Mouse (Mus musculus) forebrain, embryonic 14.5 days (tissue): Measurements from ENCODE around the gene Mgat5. TPM values are rescaled to one million over a fixed set of nuclear protein-coding genes. Genes with fewer than 3 reads are reported as not detected.
A peak's percentile ranks its signal among the peaks of the same experiment; 100 is the strongest.

Experiments
- ATAC-seq: fragments of 200-750 bp; cut with Nextera tagmentation; 2 replicates; pipeline ENCODE4 v1.8.0; 2017; ENCODE audit warnings: mild to moderate bottlenecking, moderate library complexity
- DNase-seq: peaks from one replicate; pipeline ENCODE4 v3.0.0-alpha.2; 2015; ENCODE audit warnings: low spot score
- H3K27ac ChIP-seq: fragments of 300-500 bp; sonication (generic); 2 replicates; pipeline ENCODE4 v1.5.1; 2014; ENCODE audit warnings: low read depth, mild to moderate bottlenecking, control low read depth, low read length, moderate library complexity
- H3K27me3 ChIP-seq: fragments of 300-500 bp; sonication (generic); replicated peaks from 2 replicates; pipeline ENCODE4 v1.6.1; 2014; ENCODE audit warnings: low read length, control low read depth, mixed read lengths; ENCODE audit not compliant: control insufficient read depth, insufficient read depth
- H3K36me3 ChIP-seq: fragments of 300-500 bp; sonication (generic); 2 replicates; pipeline ENCODE4 v1.6.1; 2014; ENCODE audit warnings: low read length, control low read depth; ENCODE audit not compliant: control insufficient read depth, insufficient read depth
- H3K4me1 ChIP-seq: fragments of 300-500 bp; sonication (generic); 2 replicates; pipeline ENCODE4 v1.6.1; 2014; ENCODE audit warnings: antibody characterized with exemption, low read length, control low read depth; ENCODE audit not compliant: control insufficient read depth, insufficient read depth
- H3K4me2 ChIP-seq: fragments of 300-500 bp; sonication (generic); 2 replicates; pipeline ENCODE4 v1.6.1; 2014; ENCODE audit warnings: mild to moderate bottlenecking, control low read depth, low read length
- H3K4me3 ChIP-seq: fragments of 300-500 bp; sonication (generic); 2 replicates; pipeline ENCODE4 v1.5.1; 2014; ENCODE audit warnings: low read depth, low read length, control low read depth
- H3K9ac ChIP-seq: fragments of 300-500 bp; sonication (generic); 2 replicates; pipeline ENCODE4 v1.6.1; 2014; ENCODE audit warnings: mild to moderate bottlenecking, low read length, control low read depth, moderate library complexity
- H3K9me3 ChIP-seq: fragments of 300-500 bp; sonication (generic); replicated peaks from 2 replicates; pipeline ENCODE4 v1.6.1; 2016; ENCODE audit warnings: low read length, control low read depth, mixed read lengths; ENCODE audit not compliant: control insufficient read depth
- WGBS: fragments of 180-500 bp; shearing (Covaris S2); extraction: QIAGEN DNeasy Blood & Tissue Kit; methylation state at CpG from one replicate; pipeline ENCODE4 v1.1.7; 2014; 5-methylcytosine and 5-hydroxymethylcytosine counted together
- polyA plus RNA-seq: library from polyadenylated mRNA; unstranded; fragments of >200 nt; fragmentation: Nextera tagmentation; extraction: Ambion mirVana; gene quantifications from 2 replicates; pipeline ENCODE4 v1.2.1, GENCODE M21; 2014

The Mgat5 gene
- polyA plus RNA-seq, 1 experiment from 2014 or later, result 11.4 TPM

GRCm38 (mm10) chr1:127511362-127511761 lies 306.5 kb downstream of the Mgat5 start:
- no peak for DNase-seq
- H3K27ac ChIP-seq, result no peak overlapping the region
- ATAC-seq, result no peak
- 90% methylated on average over 6 of the region's 6 CpGs for WGBS
- H3K4me2 ChIP-seq, result no peak overlapping the region
- no peak overlapping the region for H3K9ac ChIP-seq
- H3K4me3 ChIP-seq, result no peak overlapping the region
- H3K27me3 ChIP-seq, result no peaks in the 10 kb centered on the region
- H3K4me1 ChIP-seq, result peaks cover 2% of the 10 kb centered on the region; the same call in 1 of the 2 replicates
- no peaks in the 10 kb centered on the region; the same call in 1 of the 2 replicates for H3K9me3 ChIP-seq
- H3K36me3 ChIP-seq, result no peaks in the 10 kb centered on the region

- H3K36me3 ChIP-seq, result no peaks in the 10 kb centered on the region
- no peak overlapping the region for H3K4me3 ChIP-seq
- no peak overlapping the region for H3K4me2 ChIP-seq
- H3K4me1 ChIP-seq, result 0 out of 2 replicates have a peak, but pooled peaks cover 2% of the 10 kb centered on the region
- no peak overlapping the region for H3K9ac ChIP-seq
- H3K9me3 ChIP-seq, result no peaks in the 10 kb centered on the region; the same call in 1 of the 2 replicates
- DNase-seq, result no peak
- no peak overlapping the region for H3K27ac ChIP-seq
- 88% methylated on average over 6 of the region's 6 CpGs for WGBS
- no peak for ATAC-seq
- H3K27me3 ChIP-seq, result no peaks in the 10 kb centered on the region
Observed at GRCm38 (mm10) chr1:127512709-127513108, 307.9 kb downstream of the Mgat5 start.

- WGBS, result 89% methylated on average over 8 of the region's 8 CpGs
- DNase-seq, result no peak
- Histone ChIP-seq H3K9ac (no peak overlapping the region), H3K9me3 (no peaks in the 10 kb centered on the region; the same call in 1 of the 2 replicates), H3K4me3 (no peak overlapping the region), H3K36me3 (no peaks in the 10 kb centered on the region), H3K4me2 (no peak overlapping the region), H3K4me1 (0 out of 2 replicates have a peak, but pooled peaks cover under 1% of the 10 kb centered on the region), H3K27ac (no peak overlapping the region), H3K27me3 (no peaks in the 10 kb centered on the region)
- ATAC-seq, result no peak
Observed at GRCm38 (mm10) chr1:127513140-127513539, 308.3 kb downstream of the Mgat5 start.

GRCm38 (mm10) chr1:127513664-127514063 lies 308.8 kb downstream of the Mgat5 start:
- H3K4me3 ChIP-seq, result no peak overlapping the region

GRCm38 (mm10) chr1:127514479-127514878 lies 309.7 kb downstream of the Mgat5 start:
- no peak overlapping the region for H3K27ac ChIP-seq
- H3K27me3 ChIP-seq, result no peaks in the 10 kb centered on the region
- H3K4me2 ChIP-seq, result no peak overlapping the region
- ATAC-seq (no peak), DNase-seq (no peak)
- no peak overlapping the region for H3K4me3 ChIP-seq
- no peaks in the 10 kb centered on the region; the same call in 1 of the 2 replicates for H3K9me3 ChIP-seq
- H3K9ac ChIP-seq, result no peak overlapping the region
- WGBS, result 89% methylated on average over 3 of the region's 3 CpGs
- H3K36me3 ChIP-seq, result no peaks in the 10 kb centered on the region
- H3K4me1 ChIP-seq, result no peaks in the 10 kb centered on the region

More at GRCm38 (mm10) chr1:127513664-127514063, 308.8 kb downstream of the Mgat5 start:
- no peak for ATAC-seq
- WGBS, result 93% methylated on average over 3 of the region's 3 CpGs
- H3K9ac ChIP-seq, result no peak overlapping the region
- no peaks in the 10 kb centered on the region for H3K27me3 ChIP-seq
- H3K4me2 ChIP-seq, result no peak overlapping the region
- no peak for DNase-seq
- H3K9me3 ChIP-seq, result no peaks in the 10 kb centered on the region; the same call in 1 of the 2 replicates
- no peaks in the 10 kb centered on the region for H3K4me1 ChIP-seq
- no peak overlapping the region for H3K27ac ChIP-seq
- H3K36me3 ChIP-seq, result no peaks in the 10 kb centered on the region

- ATAC-seq (no peak), DNase-seq (no peak)
- Histone ChIP-seq H3K4me3 (no peak overlapping the region), H3K4me2 (no peak overlapping the region), H3K4me1 (no peaks in the 10 kb centered on the region), H3K36me3 (no peaks in the 10 kb centered on the region), H3K27me3 (no peaks in the 10 kb centered on the region), H3K9me3 (no peaks in the 10 kb centered on the region; the same call in 1 of the 2 replicates), H3K27ac (no peak overlapping the region), H3K9ac (no peak overlapping the region)
- WGBS, result 98% methylated on average over 10 of the region's 10 CpGs
Observed at GRCm38 (mm10) chr1:127514888-127515287, 310.1 kb downstream of the Mgat5 start.

GRCm38 (mm10) chr1:127523364-127523763 lies 318.5 kb downstream of the Mgat5 start:
- Histone ChIP-seq H3K9me3 (no peaks in the 10 kb centered on the region), H3K27ac (no peak overlapping the region), H3K36me3 (no peaks in the 10 kb centered on the region), H3K9ac (no peak overlapping the region), H3K4me3 (no peak overlapping the region), H3K27me3 (0 out of 2 replicates have a peak, but pooled peaks cover 11% of the 10 kb centered on the region), H3K4me2 (no peak overlapping the region), H3K4me1 (no peaks in the 10 kb centered on the region)
- ATAC-seq, result no peak
- DNase-seq, result no peak
- 93% methylated on average over 8 of the region's 8 CpGs for WGBS

- H3K9ac ChIP-seq, result peak overlapping the region; percentile 35; the same call in 1 of the 2 replicates
- peaks cover 14% of the 10 kb centered on the region for H3K4me1 ChIP-seq
- no peaks in the 10 kb centered on the region for H3K36me3 ChIP-seq
- H3K4me3 ChIP-seq, result no peak overlapping the region
- 8% methylated on average over 14 of the region's 14 CpGs for WGBS
- DNase-seq (peak; percentile 96), ATAC-seq (peak; percentile 98)
- peak overlapping the region; percentile 30 for H3K4me2 ChIP-seq
- peaks cover 36% of the 10 kb centered on the region for H3K27me3 ChIP-seq
- peak overlapping the region; percentile 83 for H3K27ac ChIP-seq
- no peaks in the 10 kb centered on the region for H3K9me3 ChIP-seq
Observed at GRCm38 (mm10) chr1:127530849-127531580, 326.2 kb downstream of the Mgat5 start.

- peak overlapping the region; percentile 83; the same call in 1 of the 2 replicates for H3K27ac ChIP-seq
- peak overlapping the region; percentile 30 for H3K4me2 ChIP-seq
- no peak overlapping the region for H3K9ac ChIP-seq
- ATAC-seq, result peak; percentile 40
- H3K36me3 ChIP-seq, result no peaks in the 10 kb centered on the region
- H3K4me3 ChIP-seq, result no peak overlapping the region
- WGBS, result 48% methylated on average over 5 of the region's 5 CpGs
- H3K27me3 ChIP-seq, result peaks cover 41% of the 10 kb centered on the region
- no peak for DNase-seq
- no peaks in the 10 kb centered on the region for H3K9me3 ChIP-seq
- H3K4me1 ChIP-seq, result peaks cover 20% of the 10 kb centered on the region
Observed at GRCm38 (mm10) chr1:127531723-127532122, 326.9 kb downstream of the Mgat5 start.
